Comparison of ENCODE assay signal across 7 mouse cellular contexts in the genomic region with DNA sequence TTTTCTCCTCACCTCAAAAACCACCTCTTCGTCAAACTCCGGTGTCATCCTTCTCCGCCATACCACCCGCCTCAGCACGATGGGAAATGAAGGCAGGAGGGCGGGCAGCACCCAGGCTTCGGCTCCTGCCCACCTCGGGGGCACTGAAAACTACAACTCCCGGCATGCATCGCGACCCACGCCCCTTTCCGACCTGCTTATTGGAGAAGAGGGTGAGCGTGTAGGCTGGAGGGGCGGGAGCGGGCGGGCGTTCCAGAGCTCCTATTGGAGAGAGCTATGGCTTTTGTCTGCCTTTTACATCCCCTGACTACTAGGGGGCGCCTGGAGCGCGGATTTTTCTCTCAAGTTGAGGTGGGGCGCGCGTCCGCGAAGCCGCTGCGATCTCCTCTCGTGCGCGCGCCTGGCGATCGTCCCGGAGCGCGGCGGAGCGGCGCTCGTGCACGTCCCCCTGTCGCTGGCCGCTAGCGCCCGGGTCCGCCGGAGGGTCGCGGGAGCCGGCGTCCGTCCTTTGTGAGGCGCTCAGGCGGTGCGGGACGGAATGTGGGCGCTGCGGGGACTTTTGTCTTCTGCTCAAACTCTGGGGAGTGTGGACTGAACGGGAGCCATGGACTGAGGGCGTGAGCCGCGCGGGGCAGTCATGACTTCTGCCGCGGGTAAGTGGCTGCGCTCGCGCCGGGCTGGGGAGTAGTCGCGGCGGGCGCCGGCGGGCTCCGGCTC. TPM values are rescaled to one million over a fixed set of nuclear protein-coding genes. Genes with fewer than 3 reads are reported as not detected.
A peak's percentile ranks its signal among the peaks of the same experiment; 100 is the strongest.
DNase-seq lines count a peak whose midpoint lies in the region; ATAC-seq and TF ChIP-seq lines count a peak whose summit lies in the region.

TSS of gene Vezt (minus strand) at position 160 of the 717 bp plus-strand sequence.
TSS of gene Fgd6 (plus strand) at position 344 of the 717 bp plus-strand sequence.

- H3K27ac ChIP-seq in embryonic facial prominence, embryonic 10.5 days (replicated peaks): peak within 1 kb of the TSS; percentile 92
- peak within 1 kb of the TSS; percentile 84 for H3K27ac ChIP-seq in intestine, postnatal 0 days (ENCODE audit: low read depth, low read length)
- peak within 1 kb of the TSS; percentile 71 for H3K27ac ChIP-seq in midbrain, embryonic 12.5 days (replicated peaks)
- peak within 1 kb of the TSS; percentile 71 for H3K27ac ChIP-seq in small intestine, adult 2 months (ENCODE audit: insufficient read depth, low read depth, low read length)

- no peaks in the 10 kb centered on the region for H3K9me3 ChIP-seq in embryonic facial prominence, embryonic 10.5 days
- no peaks in the 10 kb centered on the region for H3K9me3 ChIP-seq in intestine, postnatal 0 days (ENCODE audit: control insufficient read depth)
- no peaks in the 10 kb centered on the region for H3K9me3 ChIP-seq in midbrain, embryonic 12.5 days

- H3K4me3 ChIP-seq in embryonic facial prominence, embryonic 10.5 days: peak within 1 kb of the TSS; percentile 79
- H3K4me3 ChIP-seq in intestine, postnatal 0 days (ENCODE audit: low read depth, low read length): peak within 1 kb of the TSS; percentile 94
- H3K4me3 ChIP-seq in midbrain, embryonic 12.5 days: peak within 1 kb of the TSS; percentile 84
- H3K4me3 ChIP-seq in small intestine, adult 2 months (ENCODE audit: low read depth, low read length): peak within 1 kb of the TSS; percentile 84

- peak; percentile 45 for TF ChIP-seq POLR2A in small intestine, adult 2 months (IDR thresholded peaks at IDR 0.05; ENCODE audit: low read depth, low read length)

- no peaks in the 10 kb centered on the region for H3K27me3 ChIP-seq in embryonic facial prominence, embryonic 10.5 days (replicated peaks; ENCODE audit: low read depth, poor library complexity, severe bottlenecking)
- no peaks in the 10 kb centered on the region for H3K27me3 ChIP-seq in intestine, postnatal 0 days (replicated peaks; ENCODE audit: control insufficient read depth, insufficient read depth, low read length)
- no peaks in the 10 kb centered on the region for H3K27me3 ChIP-seq in midbrain, embryonic 12.5 days
- H3K27me3 ChIP-seq in small intestine, adult 2 months (ENCODE audit: control insufficient read depth, insufficient read depth, low read length): no peaks in the 10 kb centered on the region

- intact Hi-C loops in left cerebral cortex, postnatal 4 days (cut with DNase I): loop anchor here (2.0 kb wide), 1 partner anchor 81 kb away; no protein-coding TSS in a partner anchor

- H3K4me2 ChIP-seq in intestine, postnatal 0 days (replicated peaks; ENCODE audit: low read depth): peak within 1 kb of the TSS; percentile 82
- H3K4me2 ChIP-seq in midbrain, embryonic 12.5 days (replicated peaks): peak within 1 kb of the TSS; percentile 68

- ATAC-seq in intestine, postnatal 0 days: peak; percentile 99
- peak; percentile 98 for ATAC-seq in midbrain, embryonic 12.5 days (ENCODE audit: low FRiP score, low read depth)

- peaks cover 27% of the 10 kb centered on the region for H3K4me1 ChIP-seq in embryonic facial prominence, embryonic 10.5 days
- no peaks in the 10 kb centered on the region for H3K4me1 ChIP-seq in intestine, postnatal 0 days (replicated peaks; ENCODE audit: control insufficient read depth, insufficient read depth, low read length)
- H3K4me1 ChIP-seq in midbrain, embryonic 12.5 days: peaks cover 24% of the 10 kb centered on the region
- no peaks in the 10 kb centered on the region for H3K4me1 ChIP-seq in small intestine, adult 2 months (ENCODE audit: control insufficient read depth, insufficient read depth, insufficient read length, low read length)

- TF ChIP-seq CTCF in intestine, postnatal 0 days (IDR thresholded peaks at IDR 0.05; ENCODE audit: low read depth): peak; percentile 88
- TF ChIP-seq CTCF in small intestine, adult 2 months (IDR thresholded peaks at IDR 0.05; ENCODE audit: extremely low read depth, insufficient read length, insufficient replicate concordance, low read depth, low read length): peak; percentile 65

- peaks cover 1% of the 10 kb centered on the region for H3K36me3 ChIP-seq in embryonic facial prominence, embryonic 10.5 days (replicated peaks)
- H3K36me3 ChIP-seq in intestine, postnatal 0 days (ENCODE audit: control insufficient read depth, insufficient read depth): no peaks in the 10 kb centered on the region
- H3K36me3 ChIP-seq in midbrain, embryonic 12.5 days: peaks cover 3% of the 10 kb centered on the region; the same call in 1 of the 2 replicates
- H3K36me3 ChIP-seq in small intestine, adult 2 months (ENCODE audit: control insufficient read depth, insufficient read depth, low read length): peaks cover under 1% of the 10 kb centered on the region; the same call in 1 of the 2 replicates

- under 1% methylated on average over 76 of the region's 77 CpGs for WGBS in embryonic facial prominence, embryonic 10.5 days
- under 1% methylated on average over 77 of the region's 77 CpGs for WGBS in intestine, postnatal 0 days
- WGBS in midbrain, embryonic 12.5 days: under 1% methylated on average over 60 of the region's 77 CpGs
- under 1% methylated on average over 77 of the region's 77 CpGs for WGBS in small intestine, adult 2 months

- DNase-seq in adrenal gland, postnatal 10 days: peak; percentile 98
- DNase-seq in embryonic facial prominence, embryonic 10.5 days (ENCODE audit: low spot score): peak; percentile 99
- DNase-seq in gonadal fat pad, adult 2 months (ENCODE audit: low read depth): peak; percentile 87
- peak; percentile 100 for DNase-seq in left cerebral cortex, postnatal 4 days

- peak within 1 kb of the TSS; percentile 88 for H3K9ac ChIP-seq in intestine, postnatal 0 days (ENCODE audit: low read depth, low read length)
- H3K9ac ChIP-seq in midbrain, embryonic 12.5 days (replicated peaks): peak within 1 kb of the TSS; percentile 91

RNA-seq across cellular contexts. Expression of gene Vezt, which starts in this region (rescaled TPM):
- 10 to 100 TPM; 24.9 to 27.7 TPM for total RNA-seq in adrenal gland, postnatal 10 days (2021)
- 24.8 and 25.0 TPM in 2 replicates for polyA plus RNA-seq in embryonic facial prominence, embryonic 10.5 days (2016; fragmentation: Nextera tagmentation; extraction: Ambion mirVana)
- polyA plus RNA-seq in gonadal fat pad, adult 2 months (2012; rRNA removed): 15.8 and 18.7 TPM in 2 replicates
- polyA plus RNA-seq in intestine, postnatal 0 days (2015; fragmentation: Nextera tagmentation; extraction: Ambion mirVana): 10.2 and 10.6 TPM in 2 replicates
- total RNA-seq in left cerebral cortex, postnatal 4 days (2021): 100 to 1,000 TPM in 1 of 2 experiments, 10 to 100 TPM in 1; 96.2 to 106 TPM
- 55.2 and 58.8 TPM in 2 replicates for polyA plus RNA-seq in midbrain, embryonic 12.5 days (2016; fragmentation: Nextera tagmentation; extraction: Ambion mirVana)
- polyA plus RNA-seq in small intestine, adult 2 months (2012; rRNA removed): 3.2 and 5.5 TPM in 2 replicates

RNA-seq across cellular contexts. Expression of gene Fgd6, which starts in this region (rescaled TPM):
- 1 to 10 TPM; 6.0 to 8.1 TPM for total RNA-seq in adrenal gland, postnatal 10 days (2021)
- 4.0 and 4.5 TPM in 2 replicates for polyA plus RNA-seq in embryonic facial prominence, embryonic 10.5 days (2016; fragmentation: Nextera tagmentation; extraction: Ambion mirVana)
- 2.1 and 2.3 TPM in 2 replicates for polyA plus RNA-seq in gonadal fat pad, adult 2 months (2012; rRNA removed)
- 2.2 and 2.5 TPM in 2 replicates for polyA plus RNA-seq in intestine, postnatal 0 days (2015; fragmentation: Nextera tagmentation; extraction: Ambion mirVana)
- total RNA-seq in left cerebral cortex, postnatal 4 days (2021): 1 to 10 TPM; 5.5 to 5.8 TPM
- 4.8 and 4.9 TPM in 2 replicates for polyA plus RNA-seq in midbrain, embryonic 12.5 days (2016; fragmentation: Nextera tagmentation; extraction: Ambion mirVana)
- polyA plus RNA-seq in small intestine, adult 2 months (2012; rRNA removed): 2.2 and 3.7 TPM in 2 replicates

Comparison
In these comparisons a context has a peak if more than half of its experiments do, and no peak if none do; other contexts are left out.
1. Peak in every context shown above with its lines: DNase-seq, ATAC-seq, H3K4me3 ChIP-seq and H3K27ac ChIP-seq.